Mouse (Mus musculus): ENCODE results near the gene Clcc1.
"Not testable (repeated sequence)": the region's sequence is repeated elsewhere in the genome, so short reads cannot be mapped to it uniquely, and the experiment has no call there.

The Clcc1 gene

GRCm38 (mm10) chr3:108653710-108654379 lies at the start of gene Clcc1:
TSS of gene Clcc1 (plus strand) at chr3:108653913.
- peak; percentile 96 for DNase-seq (ENCODE audit: low spot score)

GRCm38 (mm10) chr3:108608906-108609305 lies 44.8 kb upstream of the Clcc1 start:
- DNase-seq (ENCODE audit: low spot score), result no peak

DNA sequence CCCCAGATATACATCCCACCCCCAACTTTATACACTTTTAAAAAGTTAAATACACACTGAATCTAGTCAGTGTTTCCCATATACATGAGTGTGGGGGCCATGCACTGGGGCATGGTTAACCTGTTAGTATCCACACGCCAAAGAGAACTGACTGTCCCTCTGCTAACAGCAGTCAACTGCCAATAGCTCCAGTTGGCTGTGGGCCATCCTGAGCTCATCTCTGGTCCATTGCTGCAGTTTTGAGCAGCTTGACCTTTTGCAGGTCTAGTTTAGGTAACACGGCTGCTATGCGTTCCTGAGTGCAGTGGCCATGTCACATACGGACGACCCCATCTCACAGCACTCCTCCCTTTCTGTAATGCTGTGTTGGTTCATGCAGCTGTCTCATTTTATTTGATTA lies 19.0 kb upstream of the Clcc1 start:
- no peak for DNase-seq (ENCODE audit: low spot score)

GRCm38 (mm10) chr3:108639412-108639811 lies 14.3 kb upstream of the Clcc1 start:
- DNase-seq (ENCODE audit: low spot score), result no peak

DNA sequence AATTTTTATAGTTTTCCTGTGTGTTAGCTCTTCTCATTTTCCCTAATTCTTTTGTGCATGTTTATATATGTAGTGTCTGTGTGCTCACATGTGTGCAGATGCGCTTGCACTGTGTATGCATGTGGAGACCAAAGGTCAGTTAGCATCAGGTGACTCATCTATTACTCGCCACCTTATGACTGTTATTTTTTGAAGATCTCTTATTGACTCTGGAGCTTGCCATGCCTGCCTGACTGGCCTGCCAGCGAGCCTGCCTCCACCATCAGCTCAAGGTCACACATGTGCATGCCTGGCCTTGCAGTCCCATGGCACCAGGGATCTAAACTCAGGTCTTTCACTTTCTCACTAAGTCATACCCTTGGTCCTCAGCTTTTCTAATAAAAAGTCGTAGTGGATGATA lies 12.7 kb upstream of the Clcc1 start:
- DNase-seq (ENCODE audit: low spot score), result no peak

- DNase-seq (ENCODE audit: low spot score), result no peak
Measured at GRCm38 (mm10) chr3:108644856-108645255, 8.9 kb upstream of the Clcc1 start.

DNA sequence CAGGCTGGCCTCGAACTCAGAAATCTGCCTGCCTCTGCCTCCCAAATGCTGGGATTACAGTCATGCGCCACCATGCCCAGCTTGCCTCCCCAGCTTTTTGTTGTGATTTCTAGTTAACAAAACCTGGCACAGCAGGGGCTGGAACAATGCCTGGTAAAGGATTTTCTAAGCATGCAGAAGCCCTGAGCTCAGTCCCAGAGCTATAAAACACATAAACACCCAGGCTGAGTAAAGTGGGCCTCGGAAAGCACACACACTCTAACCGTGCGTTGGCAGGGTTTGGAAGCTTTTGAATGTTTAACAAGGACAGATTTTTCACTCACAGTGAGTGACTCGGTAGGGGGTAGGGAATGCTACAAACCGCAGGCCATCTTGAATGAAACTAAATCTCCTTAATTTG lies 7.7 kb upstream of the Clcc1 start:
- no peak for DNase-seq (ENCODE audit: low spot score)

DNA sequence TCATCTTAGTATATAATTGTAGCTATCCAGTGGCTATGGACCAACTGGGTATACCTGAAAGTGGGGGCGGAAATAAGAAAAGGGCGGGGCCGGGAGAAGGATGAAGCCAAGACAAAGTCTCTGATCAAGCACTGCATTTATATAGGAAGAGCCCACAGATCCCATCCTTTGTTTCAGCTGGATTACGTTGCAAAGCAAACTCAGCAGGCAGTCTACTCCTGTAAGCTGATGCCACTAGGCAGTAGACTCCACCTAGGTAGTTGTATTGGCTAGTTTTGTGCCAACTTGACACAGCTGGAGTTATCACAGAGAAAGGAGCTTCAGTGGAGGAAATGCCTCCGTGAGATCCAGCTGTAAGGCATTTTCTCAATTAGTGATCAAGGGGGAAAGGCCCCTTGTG lies 6.0 kb upstream of the Clcc1 start:
- not testable (repeated sequence) for DNase-seq (ENCODE audit: low spot score)

DNA sequence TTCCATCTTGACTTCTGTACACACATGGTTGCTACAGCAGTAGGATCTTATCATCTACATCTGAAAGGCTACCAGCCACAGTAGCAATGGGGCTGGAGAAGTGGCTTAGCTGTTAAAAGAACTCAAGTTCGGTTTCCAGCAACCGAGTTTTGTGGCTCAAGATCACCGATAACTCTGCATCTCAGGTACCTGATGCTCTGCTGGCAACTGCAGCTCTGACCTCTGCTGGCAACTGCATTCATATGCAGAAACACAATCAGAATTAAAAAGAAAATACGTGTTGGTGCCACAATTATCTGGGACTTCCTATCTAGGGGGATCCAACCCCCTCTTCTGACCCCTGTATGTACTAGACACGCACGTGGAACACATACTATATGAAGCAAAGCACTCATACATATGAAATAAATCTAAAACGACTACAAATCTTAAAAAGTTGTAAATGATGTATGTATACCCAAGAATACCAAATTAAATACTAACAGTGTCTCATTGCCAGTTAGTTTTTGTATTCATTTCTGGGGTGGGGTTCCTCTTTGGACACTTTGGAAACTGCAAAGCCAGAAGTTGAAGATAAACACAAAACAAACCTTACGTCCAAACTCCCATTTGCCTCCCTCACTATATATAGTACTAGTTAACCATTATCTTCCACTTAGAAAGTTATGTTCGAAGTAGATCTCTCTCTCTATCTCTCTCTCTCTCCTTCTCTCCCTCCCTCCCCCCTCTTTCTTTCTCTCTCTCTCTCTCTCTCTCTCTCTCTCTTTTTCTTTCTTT lies 659 bp upstream of the Clcc1 start:
- DNase-seq (ENCODE audit: low spot score), result no peak

- peak; percentile 2 for DNase-seq (ENCODE audit: low spot score)
Measured at GRCm38 (mm10) chr3:108654566-108654965, 853 bp downstream of the Clcc1 start.

- no peak for DNase-seq (ENCODE audit: low spot score)
Measured at GRCm38 (mm10) chr3:108655486-108655885, 1.8 kb downstream of the Clcc1 start.

- DNase-seq (ENCODE audit: low spot score), result no peak
Measured at GRCm38 (mm10) chr3:108658612-108659011, 4.9 kb downstream of the Clcc1 start.

DNA sequence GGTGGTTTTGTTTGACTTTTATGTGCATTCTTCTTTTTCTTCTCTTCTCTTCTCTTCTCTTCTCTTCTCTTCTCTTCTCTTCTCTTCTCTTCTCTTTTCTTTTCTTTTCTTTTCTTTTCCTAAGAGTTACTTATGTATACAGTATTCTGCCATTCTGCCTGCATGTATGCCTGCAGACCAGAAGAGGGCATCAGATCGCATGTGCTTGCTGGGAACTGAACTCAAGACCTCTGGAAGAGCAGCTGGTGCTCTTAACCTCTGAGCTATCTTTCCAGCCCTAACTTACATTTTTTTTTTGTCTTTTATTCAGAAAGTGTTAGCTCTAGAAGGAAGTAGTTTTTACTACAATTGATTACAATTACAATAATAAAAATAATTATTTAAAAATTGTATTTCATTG lies 7.2 kb downstream of the Clcc1 start:
- DNase-seq (ENCODE audit: low spot score), result no peak

DNA sequence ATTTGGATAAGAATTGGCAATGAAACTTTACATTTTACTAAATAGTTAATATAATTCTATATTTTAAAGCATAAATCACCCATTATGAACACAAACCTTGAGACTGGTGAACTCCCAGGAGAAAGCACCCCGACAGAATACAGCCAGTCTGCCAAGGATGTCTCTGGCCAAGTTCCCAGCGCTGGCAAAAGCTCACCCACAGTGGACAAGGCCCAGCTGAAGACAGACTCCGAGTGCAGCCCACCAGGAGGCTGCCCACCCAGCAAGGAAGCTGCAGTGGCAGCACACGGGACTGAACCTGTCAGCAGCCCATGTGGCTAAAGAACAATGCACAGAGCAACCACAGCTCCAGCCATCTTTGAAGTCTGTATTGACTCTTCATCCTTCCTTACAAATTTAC lies 22.9 kb downstream of the Clcc1 start:
- no peak for DNase-seq (ENCODE audit: low spot score)

GRCm38 (mm10) chr3:108681004-108681403 lies 27.3 kb downstream of the Clcc1 start:
- no peak for DNase-seq (ENCODE audit: low spot score)

DNA sequence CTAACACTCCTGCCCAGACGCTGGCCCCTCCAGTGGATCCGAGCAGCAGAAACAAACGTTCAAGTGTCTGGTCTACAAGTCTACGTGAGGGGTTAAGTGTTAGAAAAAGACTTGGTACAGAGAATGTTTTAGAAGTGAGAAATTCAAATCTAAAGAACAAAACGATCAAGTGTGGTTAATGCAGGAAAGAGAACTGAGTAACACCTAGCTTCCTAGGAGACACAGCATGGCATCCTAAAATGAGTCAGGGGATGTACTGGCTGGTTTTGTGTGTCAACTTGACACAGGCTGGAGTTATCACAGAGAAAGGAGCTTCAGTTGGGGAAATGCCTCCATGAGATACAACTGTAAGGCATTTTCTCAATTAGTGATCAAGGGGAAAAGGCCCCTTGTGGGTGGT lies 29.9 kb downstream of the Clcc1 start:
- not testable (repeated sequence) for DNase-seq (ENCODE audit: low spot score)

- no peak for DNase-seq (ENCODE audit: low spot score)
Measured at GRCm38 (mm10) chr3:108685701-108686100, 32.0 kb downstream of the Clcc1 start.

DNA sequence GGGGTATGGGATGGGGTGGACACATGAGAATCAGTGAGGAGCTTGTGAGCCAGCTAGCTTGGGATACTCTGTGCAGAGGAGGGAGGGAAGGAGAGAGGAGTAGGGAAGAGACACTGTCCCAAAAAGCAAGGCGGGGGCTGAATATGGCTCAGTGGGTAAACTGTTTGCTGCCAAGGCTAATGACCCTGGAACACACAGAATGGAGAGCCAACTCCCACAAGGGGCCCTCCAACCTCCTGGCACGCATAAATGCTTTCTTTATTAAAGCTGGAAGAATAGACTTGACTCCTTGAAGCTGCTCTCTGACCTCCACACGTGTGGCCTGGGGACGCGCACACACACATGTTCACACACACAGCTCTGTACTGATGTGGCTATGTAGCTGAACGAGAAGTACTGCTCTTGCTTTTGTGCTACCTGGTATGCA lies 35.3 kb downstream of the Clcc1 start:
- DNase-seq (ENCODE audit: low spot score), result no peak

DNA sequence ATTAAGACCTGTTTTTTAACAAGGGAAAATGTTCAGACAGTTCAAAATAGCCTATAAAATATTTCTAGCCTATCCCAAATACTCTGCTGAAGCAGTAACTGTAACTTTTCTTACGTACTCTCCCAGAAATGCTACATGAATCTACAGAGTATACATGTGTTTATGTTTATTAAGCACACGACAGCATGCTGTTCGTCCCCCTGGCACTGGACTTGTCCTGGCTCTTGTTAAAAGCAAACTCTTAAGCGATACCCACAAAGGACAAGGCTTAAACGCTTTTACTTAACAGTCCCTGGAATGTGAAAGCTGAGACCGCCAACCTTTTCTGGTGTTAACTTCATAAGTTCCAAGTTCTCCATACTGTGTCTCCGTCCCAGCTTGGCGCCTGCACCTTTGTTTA lies 35.7 kb downstream of the Clcc1 start:
- no peak for DNase-seq (ENCODE audit: low spot score)

- no peak for DNase-seq (ENCODE audit: low spot score)
Measured at GRCm38 (mm10) chr3:108689979-108690378, 36.3 kb downstream of the Clcc1 start.

GRCm38 (mm10) chr3:108694321-108694720 lies 40.6 kb downstream of the Clcc1 start:
- no peak for DNase-seq (ENCODE audit: low spot score)

DNA sequence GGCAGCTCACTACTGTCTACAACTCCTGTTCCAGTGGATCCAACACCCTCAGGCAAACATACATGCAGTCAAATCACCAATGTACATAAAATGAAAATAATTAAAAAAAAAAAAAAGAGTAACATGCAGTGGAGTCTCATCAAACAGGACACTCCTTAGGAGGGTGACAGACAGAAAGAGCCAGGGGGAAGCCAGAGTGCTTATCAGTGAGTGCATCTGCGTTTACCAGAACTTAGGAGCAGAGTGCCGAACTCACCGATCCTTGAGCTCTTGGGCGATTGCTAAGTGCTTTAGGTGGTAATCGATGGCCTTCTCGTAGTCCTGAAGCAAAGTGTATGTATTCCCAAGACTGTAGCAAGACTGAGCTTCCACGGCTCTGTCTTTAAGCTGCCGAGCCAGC lies 44.9 kb downstream of the Clcc1 start:
- DNase-seq (ENCODE audit: low spot score), result no peak

DNA sequence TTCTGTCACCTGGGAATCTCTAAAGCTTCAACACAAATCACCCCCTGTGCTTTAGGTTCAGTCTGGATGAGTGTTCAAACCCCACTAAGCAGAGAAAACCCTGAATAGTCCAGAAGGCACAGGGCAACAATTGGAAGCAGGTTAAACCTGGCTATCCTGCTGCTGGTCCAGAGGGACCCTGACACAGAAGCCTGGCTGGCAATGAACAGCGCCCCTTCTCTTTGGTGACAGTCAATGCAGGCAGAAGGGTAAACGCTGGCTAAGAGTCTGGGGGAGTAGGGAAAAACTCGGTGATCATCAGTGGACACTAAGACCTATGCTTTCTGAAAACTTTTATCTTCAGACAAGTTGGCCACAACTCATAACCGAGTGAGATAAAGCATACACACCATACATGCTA lies 46.1 kb downstream of the Clcc1 start:
- no peak for DNase-seq (ENCODE audit: low spot score)

GRCm38 (mm10) chr3:108701256-108701655 lies 47.5 kb downstream of the Clcc1 start:
- DNase-seq (ENCODE audit: low spot score), result no peak

Measured in spleen, adult 12 weeks (tissue).